Mouse (Mus musculus): ENCODE data around the gene 4930558K02Rik. TPM values are rescaled to one million over a fixed set of nuclear protein-coding genes. Genes with fewer than 3 reads are reported as not detected.

Gene 4930558K02Rik
- total and polyA plus RNA-seq, 3 experiments, result not detected

DNA sequence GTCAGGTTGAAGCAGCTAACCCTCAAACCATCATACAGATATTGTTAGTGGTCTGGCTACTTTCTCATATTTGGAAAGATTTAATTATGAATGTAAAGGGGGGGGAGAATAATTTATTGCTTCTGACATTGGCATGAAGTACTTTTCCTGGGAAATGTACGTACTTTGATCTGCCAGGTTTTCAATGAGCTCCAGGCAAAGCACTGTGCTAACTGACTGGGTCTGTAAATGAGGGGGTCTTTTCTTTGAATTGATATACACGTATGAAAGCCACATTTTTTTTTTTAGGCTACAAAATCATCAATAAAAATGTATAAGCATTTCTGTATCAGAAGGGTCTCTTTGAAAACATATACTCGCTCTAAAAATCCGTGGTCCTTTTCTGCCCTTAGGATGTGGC is 41.3 kb upstream of the 4930558K02Rik start:
- H3K27ac ChIP-seq (ENCODE audit: insufficient read depth, low read depth), result no peak overlapping the region
- in situ Hi-C loops (cut with MboI; ENCODE audit: low pct_ligation_motif_present, low pct_unique_long_range_greater_than_20kb, low sequenced_read_pairs), result no loop called here
- dilution Hi-C loops (cut with MboI; ENCODE audit: extremely low pct_ligation_motif_present, extremely low pct_unique_long_range_greater_than_20kb, low sequenced_read_pairs), result no loop called here
- no peaks in the 10 kb centered on the region for H3K9me3 ChIP-seq (replicated peaks; ENCODE audit: low read length)
- H3K27me3 ChIP-seq (replicated peaks), result no peaks in the 10 kb centered on the region
- H3K79me2 ChIP-seq (replicated peaks; ENCODE audit: control insufficient read depth, extremely low read depth, insufficient read depth, poor library complexity, severe bottlenecking), result 0 out of 2 replicates have a peak, but pooled peaks cover 2% of the 10 kb centered on the region
- H3K36me3 ChIP-seq (replicated peaks in 1 of 2; ENCODE audit: control insufficient read depth in 1 of 2, insufficient read depth in 1 of 2, low read length in 1 of 2), result peaks cover 0 to 8% of the 10 kb centered on the region in 2 experiments
- H3K4me1 ChIP-seq (ENCODE audit: control insufficient read depth in 1 of 2, insufficient read depth in 2 of 2), result peaks cover 5 to 18% of the 10 kb centered on the region in 2 experiments; a peak in 3 of 4 replicates
- no peak overlapping the region for H3K4me3 ChIP-seq (replicated peaks in 1 of 3; ENCODE audit: low read depth in 2 of 3, low read length in 2 of 3, poor library complexity in 1 of 3)
- no peak for TF ChIP-seq CHD2 (IDR thresholded peaks at IDR 0.05; ENCODE audit: low read length)
- TF ChIP-seq ZKSCAN1 (IDR thresholded peaks at IDR 0.05; ENCODE audit: borderline replicate concordance, low read depth, low read length), result no peak
- TF ChIP-seq IRF4 (IDR thresholded peaks at IDR 0.05; ENCODE audit: low read depth, low read length), result no peak
- no peak for TF ChIP-seq UBTF (IDR thresholded peaks at IDR 0.05; ENCODE audit: low read depth, low read length)
- no peak for TF ChIP-seq MEF2A (IDR thresholded peaks at IDR 0.05; ENCODE audit: borderline replicate concordance, low read depth, low read length)
- TF ChIP-seq ZNF384 (IDR thresholded peaks at IDR 0.05; ENCODE audit: low read depth, low read length), result no peak
- no peak for TF ChIP-seq NRF1 (IDR thresholded peaks at IDR 0.05; ENCODE audit: low read depth, low read length)
- TF ChIP-seq ELF1 (IDR thresholded peaks at IDR 0.05; ENCODE audit: low read depth, low read length), result no peak
- no peak for TF ChIP-seq ETS1 (conservative IDR thresholded peaks at IDR 0.05; ENCODE audit: low read depth, low read length)
- TF ChIP-seq USF2 (conservative IDR thresholded peaks at IDR 0.05; ENCODE audit: low read depth, low read length), result no peak
- no peak for TF ChIP-seq ZMIZ1 (IDR thresholded peaks at IDR 0.05; ENCODE audit: low read depth, low read length)
- no peak for TF ChIP-seq SIN3A (IDR thresholded peaks at IDR 0.05; ENCODE audit: low read length)
- no peak for TF ChIP-seq RAD21 (IDR thresholded peaks at IDR 0.05; ENCODE audit: low read depth, low read length)
- TF ChIP-seq CHD1 (IDR thresholded peaks at IDR 0.05; ENCODE audit: low read depth, low read length), result no peak
- no peak for TF ChIP-seq MXI1 (IDR thresholded peaks at IDR 0.05; ENCODE audit: low read depth, low read length)
- TF ChIP-seq MAX (IDR thresholded peaks at IDR 0.05; ENCODE audit: low read length), result no peak
- TF ChIP-seq CTCF (conservative IDR thresholded peaks at IDR 0.05 in 1 of 2, IDR thresholded peaks at IDR 0.05 in 1 of 2; ENCODE audit: low read depth in 2 of 2, low read length in 2 of 2), result no peak
- TF ChIP-seq BHLHE40 (IDR thresholded peaks at IDR 0.05; ENCODE audit: low read depth, low read length), result no peak
- no peak overlapping the region for H3K4me2 ChIP-seq (ENCODE audit: insufficient read depth, low read depth, poor library complexity, severe bottlenecking)
- no peak overlapping the region for H3K9ac ChIP-seq (ENCODE audit: insufficient read depth, low read depth)
- no peak for DNase-seq (ENCODE audit: extremely low read depth)

DNA sequence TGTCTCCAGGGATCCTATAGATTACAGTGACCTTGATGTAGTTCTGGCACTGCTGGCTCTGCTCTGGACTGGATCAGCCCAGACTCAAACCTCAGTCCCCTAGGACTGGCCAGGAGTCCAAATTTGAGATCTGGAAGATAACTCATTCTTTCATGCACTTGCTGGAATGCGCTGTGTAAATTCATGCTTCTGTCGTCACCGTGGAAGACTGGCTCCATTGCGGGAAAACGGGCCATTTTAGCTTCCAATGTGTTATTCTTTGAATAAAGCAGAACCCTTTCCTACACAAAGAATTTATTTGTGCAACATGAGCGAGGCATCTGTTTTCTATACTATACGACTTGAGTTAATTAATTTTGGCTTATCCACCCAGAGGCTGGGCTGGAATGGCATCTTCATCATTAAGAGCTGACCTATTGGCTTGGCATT is 40.9 kb upstream of the 4930558K02Rik start:
- H3K4me2 ChIP-seq (ENCODE audit: insufficient read depth, low read depth, poor library complexity, severe bottlenecking), result no peak overlapping the region
- no peak for TF ChIP-seq MAZ (IDR thresholded peaks at IDR 0.05; ENCODE audit: low read depth, low read length)
- no peaks in the 10 kb centered on the region for H3K9me3 ChIP-seq (replicated peaks; ENCODE audit: low read length)
- no peaks in the 10 kb centered on the region for H3K27me3 ChIP-seq (replicated peaks)
- H3K36me3 ChIP-seq (replicated peaks in 1 of 2; ENCODE audit: control insufficient read depth in 1 of 2, insufficient read depth in 1 of 2, low read length in 1 of 2), result peaks cover 0 to 8% of the 10 kb centered on the region in 2 experiments
- no peak overlapping the region for H3K9ac ChIP-seq (ENCODE audit: insufficient read depth, low read depth)
- 0 out of 2 replicates have a peak, but pooled peaks cover 2% of the 10 kb centered on the region for H3K79me2 ChIP-seq (replicated peaks; ENCODE audit: control insufficient read depth, extremely low read depth, insufficient read depth, poor library complexity, severe bottlenecking)
- no peak for DNase-seq (ENCODE audit: extremely low read depth)
- H3K27ac ChIP-seq (ENCODE audit: insufficient read depth, low read depth), result no peak overlapping the region
- dilution Hi-C loops (cut with MboI; ENCODE audit: extremely low pct_ligation_motif_present, extremely low pct_unique_long_range_greater_than_20kb, low sequenced_read_pairs) (no loop called here), in situ Hi-C loops (cut with MboI; ENCODE audit: low pct_ligation_motif_present, low pct_unique_long_range_greater_than_20kb, low sequenced_read_pairs) (no loop called here)
- peaks cover under 1 to 14% of the 10 kb centered on the region in 2 experiments; a peak in 3 of 4 replicates for H3K4me1 ChIP-seq (ENCODE audit: control insufficient read depth in 1 of 2, insufficient read depth in 2 of 2)
- no peak overlapping the region for H3K4me3 ChIP-seq (replicated peaks in 1 of 3; ENCODE audit: low read depth in 2 of 3, low read length in 2 of 3, poor library complexity in 1 of 3)
